ENCODE assay signal across 21 mouse cellular contexts in the genomic region with DNA sequence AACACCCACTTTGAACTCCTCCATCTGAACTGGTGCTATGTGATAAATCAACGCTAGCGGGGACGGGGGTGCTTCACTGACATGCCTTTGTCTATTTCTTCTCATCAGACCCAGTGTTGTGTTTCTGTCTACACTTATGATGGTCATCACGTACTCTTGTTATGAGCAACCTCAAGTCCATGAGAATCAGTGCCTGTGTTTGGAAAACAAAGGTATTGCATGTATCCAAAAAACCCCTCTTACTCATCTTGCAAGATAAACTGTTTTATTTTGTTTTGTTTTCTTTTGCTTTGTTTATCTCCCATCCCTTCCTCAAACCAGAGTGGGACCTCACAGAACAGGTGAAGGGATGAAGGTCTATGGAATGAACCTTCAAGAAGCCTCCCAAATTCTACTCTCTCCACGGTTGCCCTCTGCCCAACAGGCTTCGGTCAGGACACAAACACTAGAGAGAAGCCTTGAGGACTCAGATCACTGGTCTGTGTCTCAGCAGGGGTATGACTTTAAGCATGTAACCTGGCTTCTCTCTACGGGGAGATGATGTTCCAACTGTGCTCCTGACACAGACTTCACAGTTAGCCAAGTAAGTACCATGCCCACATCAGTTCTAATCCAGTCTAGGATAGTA. TPM values are rescaled to one million over a fixed set of nuclear protein-coding genes. Genes with fewer than 3 reads are reported as not detected.
DNase-seq lines count a peak whose midpoint lies in the region; ATAC-seq lines count a peak whose summit lies in the region.
"Had no signal": no experiment of that assay in that cellular context is flagged by ENCODE, and none has a peak within 500 bp of the region (broad histone marks: within the 10 kb centered on the region; RNA-seq: fewer than 3 reads in every experiment).

No protein-coding gene starts in this region.

- no peaks in the 10 kb centered on the region for H3K27me3 ChIP-seq in kidney, embryonic 16.5 days (ENCODE audit: insufficient read depth, low read length)
- H3K27me3 ChIP-seq: embryonic facial prominence, embryonic 13.5 days; forebrain, embryonic 12.5 days; heart, embryonic 15.5 days; hindbrain, embryonic 15.5 days had no signal

- DNase-seq in heart, adult 11 months = peak; percentile 65
- DNase-seq in heart, postnatal 36 days = no peak
- DNase-seq in kidney, adult 11 months = no peak
- DNase-seq in A20 (ENCODE audit: low read depth, low spot score) = peak; percentile 71
- no peak for DNase-seq in right cerebral cortex, postnatal 25 days
- DNase-seq in adrenal gland, postnatal 25 days = no peak
- DNase-seq: adrenal gland, adult 8-10 months; cerebellum, adult 11-12 months; cerebellum, adult 9-11 months; cerebellum, postnatal 36 days; forebrain, postnatal 0 days; gastrocnemius, postnatal 36 days; heart, postnatal 14 days had no signal

- H3K9ac ChIP-seq in kidney, embryonic 16.5 days (replicated peaks; ENCODE audit: low read length) = no peak overlapping the region
- H3K9ac ChIP-seq: embryonic facial prominence, embryonic 13.5 days; forebrain, embryonic 12.5 days; forebrain, postnatal 0 days; heart, embryonic 15.5 days; hindbrain, embryonic 15.5 days had no signal

- no peak overlapping the region for H3K27ac ChIP-seq in kidney, embryonic 16.5 days (ENCODE audit: low read length)
- peak overlapping the region; percentile 49 for H3K27ac ChIP-seq in brown adipose tissue, adult 24 weeks (replicated peaks; ENCODE audit: low read depth, low read length)
- H3K27ac ChIP-seq: embryonic facial prominence, embryonic 13.5 days; forebrain, embryonic 12.5 days; heart, embryonic 15.5 days; hindbrain, embryonic 15.5 days had no signal

- peaks cover 6% of the 10 kb centered on the region; the same call in 1 of the 2 replicates for H3K36me3 ChIP-seq in kidney, embryonic 16.5 days (ENCODE audit: insufficient read depth, low read length)
- H3K36me3 ChIP-seq: embryonic facial prominence, embryonic 13.5 days; forebrain, embryonic 12.5 days; G1E; heart, embryonic 15.5 days; hindbrain, embryonic 15.5 days had no signal

- 82% methylated on average over 7 of the region's 7 CpGs for WGBS in kidney, embryonic 16.5 days

- no peak for ATAC-seq in kidney, embryonic 16.5 days (ENCODE audit: low FRiP score, low TSS enrichment)
- ATAC-seq: forebrain, postnatal 0 days had no signal

- H3K4me2 ChIP-seq in kidney, embryonic 16.5 days (replicated peaks; ENCODE audit: low read depth, low read length) = peak overlapping the region; percentile 62; the same call in 1 of the 2 replicates
- H3K4me2 ChIP-seq: forebrain, embryonic 12.5 days; heart, embryonic 11.5 days had no signal

- H3K4me3 ChIP-seq in kidney, embryonic 16.5 days (ENCODE audit: low read length) = no peak overlapping the region
- no peak overlapping the region; the same call in 1 of the 2 replicates for H3K4me3 ChIP-seq in brown adipose tissue, adult 24 weeks (ENCODE audit: insufficient read depth, low read depth, low read length)
- H3K4me3 ChIP-seq: embryonic facial prominence, embryonic 13.5 days; forebrain, embryonic 12.5 days; heart, embryonic 15.5 days; hindbrain, embryonic 15.5 days had no signal

- intact Hi-C loops in heart, postnatal 36 days (cut with DNase I) = no loop called here

- H3K9me3 ChIP-seq in kidney, embryonic 16.5 days (ENCODE audit: low read length) = no peaks in the 10 kb centered on the region
- H3K9me3 ChIP-seq: embryonic facial prominence, embryonic 13.5 days; forebrain, embryonic 12.5 days; heart, embryonic 15.5 days; hindbrain, embryonic 15.5 days had no signal

- peaks cover 34% of the 10 kb centered on the region for H3K4me1 ChIP-seq in kidney, embryonic 16.5 days (ENCODE audit: insufficient read depth, low read length)
- peaks cover 23% of the 10 kb centered on the region for H3K4me1 ChIP-seq in brown adipose tissue, adult 24 weeks (ENCODE audit: control insufficient read depth, insufficient read depth, insufficient read length, low read length)

RNA-seq across cellular contexts. Expression of gene Lrch1, which starts 3.4 kb away (rescaled TPM):
- 10 to 100 TPM; 16.2 to 17.5 TPM for total RNA-seq in heart, postnatal 36 days (2021)
- 18.3 and 24.5 TPM in 2 replicates for polyA plus RNA-seq in kidney, embryonic 16.5 days (2015; fragmentation: Nextera tagmentation; extraction: Ambion mirVana)
- 3.8 and 7.1 TPM in 2 replicates for polyA plus RNA-seq in brown adipose tissue, adult 24 weeks (2012; ENCODE audit: insufficient read depth, insufficient read length, missing spikeins)
- 11.7 and 20.5 TPM in 2 replicates for total RNA-seq in adrenal gland, postnatal 25 days (2021)
- polyA plus RNA-seq: G1E had no signal

Comparison
In these comparisons a context has a peak if more than half of its experiments do, and no peak if none do; other contexts are left out.
1. DNase-seq: peak in heart, adult 11 months (single experiment) and A20 (single experiment); none in heart, postnatal 36 days (0 of 2), kidney, adult 11 months (single experiment), right cerebral cortex, postnatal 25 days (single experiment) and adrenal gland, postnatal 25 days (single experiment).